Mouse (Mus musculus) liver, postnatal 0 days (tissue): ENCODE results near the gene Eid2b. TPM values are rescaled to one million over a fixed set of nuclear protein-coding genes. Genes with fewer than 3 reads are reported as not detected.

Experiments used
- ATAC-seq: fragments of 200-750 bp; cut with Nextera tagmentation; 2 replicates; pipeline ENCODE4 v1.8.0; 2017; ENCODE audit warnings: mild to moderate bottlenecking, moderate library complexity
- DNase-seq: peaks from one replicate; pipeline ENCODE4 v3.0.0-alpha.2; 2016
- H3K27ac ChIP-seq: fragments of 300-500 bp; sonication (generic); 2 replicates; pipeline ENCODE4 v1.5.1; 2014; ENCODE audit warnings: antibody characterized with exemption, moderate library complexity, mild to moderate bottlenecking, low read depth
- H3K27me3 ChIP-seq: fragments of 300-500 bp; sonication (generic); 2 replicates; pipeline ENCODE4 v1.6.1; 2014; ENCODE audit warnings: low read length, control low read depth, mixed read lengths; ENCODE audit not compliant: insufficient read depth
- H3K36me3 ChIP-seq: fragments of 300-500 bp; sonication (generic); replicated peaks from 2 replicates; pipeline ENCODE4 v1.6.1; 2014; ENCODE audit warnings: mild to moderate bottlenecking, control low read depth, low read length, moderate library complexity, mixed read lengths; ENCODE audit not compliant: insufficient read depth
- H3K4me1 ChIP-seq: fragments of 300-500 bp; sonication (generic); 2 replicates; pipeline ENCODE4 v1.6.1; 2014; ENCODE audit warnings: antibody characterized with exemption, mild to moderate bottlenecking, control low read depth; ENCODE audit not compliant: insufficient read depth
- H3K4me2 ChIP-seq: fragments of 300-500 bp; sonication (generic); 2 replicates; pipeline ENCODE4 v1.6.1; 2014; ENCODE audit warnings: low read depth, mild to moderate bottlenecking, low read length, moderate library complexity, mixed read lengths
- H3K4me3 ChIP-seq: fragments of 300-500 bp; sonication (generic); 2 replicates; pipeline ENCODE4 v1.5.1; 2014; ENCODE audit warnings: low read depth, low read length
- H3K9ac ChIP-seq: fragments of 300-500 bp; sonication (generic); replicated peaks from 2 replicates; pipeline ENCODE4 v1.6.1; 2014; ENCODE audit warnings: mild to moderate bottlenecking, moderate library complexity
- H3K9me3 ChIP-seq: fragments of 300-500 bp; sonication (generic); 2 replicates; pipeline ENCODE4 v1.6.1; 2016; ENCODE audit warnings: mild to moderate bottlenecking, control low read depth, low read length, mixed read lengths
- CTCF ChIP-seq: sonication (generic); IDR thresholded peaks from 2 replicates; pipeline ENCODE4 v1.5.1; 2016; ENCODE audit warnings: antibody characterized with exemption, low read depth
- EP300 ChIP-seq: IDR thresholded peaks from 2 replicates; pipeline ENCODE4 v1.6.1; 2016; ENCODE audit warnings: antibody characterized with exemption, low read depth, mild to moderate bottlenecking
- WGBS: fragments of 180-500 bp; shearing (Covaris S2); extraction: QIAGEN DNeasy Blood & Tissue Kit; methylation state at CpG from one replicate; pipeline ENCODE4 v1.1.7; 2014; ENCODE audit not compliant: insufficient replicate concordance; 5-methylcytosine and 5-hydroxymethylcytosine counted together
- polyA plus RNA-seq: library from polyadenylated mRNA; unstranded; fragments of >200 nt; fragmentation: Nextera tagmentation; extraction: Ambion mirVana; gene quantifications from 2 replicates; pipeline ENCODE4 v1.2.1, GENCODE M21; 2015

Gene Eid2b
- polyA plus RNA-seq, 1 experiment from 2014 or later = 3.9 TPM

GRCm38 (mm10) chr7:28263786-28264185 lies 13.8 kb upstream of the Eid2b start:
- WGBS = 5% methylated on average over 15 of the region's 15 CpGs
- H3K27me3 ChIP-seq = peaks cover 8% of the 10 kb centered on the region; the same call in 1 of the 2 replicates
- no peaks in the 10 kb centered on the region for H3K4me1 ChIP-seq
- no peaks in the 10 kb centered on the region for H3K36me3 ChIP-seq
- H3K9me3 ChIP-seq = no peaks in the 10 kb centered on the region
- ATAC-seq (peak; percentile 49; the same call in 1 of the 2 replicates), DNase-seq (peak; percentile 80)
- no peak overlapping the region for H3K4me3 ChIP-seq
- no peak for TF ChIP-seq CTCF
- no peak for TF ChIP-seq EP300
- H3K9ac ChIP-seq = no peak overlapping the region
- H3K27ac ChIP-seq = no peak overlapping the region
- no peak overlapping the region for H3K4me2 ChIP-seq

- WGBS = 74% methylated on average over 13 of the region's 13 CpGs
- Histone ChIP-seq H3K4me3 (no peak overlapping the region), H3K9me3 (no peaks in the 10 kb centered on the region), H3K27me3 (peaks cover 8% of the 10 kb centered on the region; the same call in 1 of the 2 replicates), H3K9ac (no peak overlapping the region), H3K4me1 (no peaks in the 10 kb centered on the region), H3K27ac (no peak overlapping the region), H3K4me2 (no peak overlapping the region), H3K36me3 (no peaks in the 10 kb centered on the region)
- no peak for ATAC-seq
- no peak for TF ChIP-seq CTCF
- TF ChIP-seq EP300 = no peak
- DNase-seq = no peak
These were observed 12.1 kb upstream of the Eid2b start for GRCm38 (mm10) chr7:28265391-28265790.

GRCm38 (mm10) chr7:28267129-28268041 lies 10.2 kb upstream of the Eid2b start, which contains the start of gene Eid2:
Gene Eid2, plus strand, starts transcription at chr7:28267881.
- DNase-seq (peak; percentile 63), ATAC-seq (peak; percentile 80)
- H3K4me1 ChIP-seq = no peaks in the 10 kb centered on the region
- H3K4me3 ChIP-seq = peak within 1 kb of the TSS; percentile 54
- H3K4me2 ChIP-seq = peak within 1 kb of the TSS; percentile 72
- TF ChIP-seq CTCF (peak; percentile 9; the same call in 1 of the 2 replicates), EP300 (no peak)
- H3K9ac ChIP-seq = peak within 1 kb of the TSS; percentile 68
- peak within 1 kb of the TSS; percentile 39; the same call in 1 of the 2 replicates for H3K27ac ChIP-seq
- peaks cover 8% of the 10 kb centered on the region; the same call in 1 of the 2 replicates for H3K27me3 ChIP-seq
- H3K36me3 ChIP-seq = no peaks in the 10 kb centered on the region
- no peaks in the 10 kb centered on the region for H3K9me3 ChIP-seq
- WGBS = 9% methylated on average over 47 of the region's 57 CpGs

- 2% methylated on average over 38 of the region's 62 CpGs for WGBS
- no peaks in the 10 kb centered on the region for H3K4me1 ChIP-seq
- H3K27ac ChIP-seq = peak overlapping the region; percentile 39; the same call in 1 of the 2 replicates
These were observed 9.5 kb upstream of the Eid2b start for GRCm38 (mm10) chr7:28268042-28268531.

GRCm38 (mm10) chr7:28268576-28268975 lies 9.0 kb upstream of the Eid2b start:
- H3K4me2 ChIP-seq = peak overlapping the region; percentile 72
- no peaks in the 10 kb centered on the region for H3K9me3 ChIP-seq
- peaks cover 8% of the 10 kb centered on the region; the same call in 1 of the 2 replicates for H3K27me3 ChIP-seq
- no peak overlapping the region for H3K27ac ChIP-seq
- peak overlapping the region; percentile 54 for H3K4me3 ChIP-seq
- ATAC-seq (no peak), DNase-seq (no peak)
- 29% methylated on average over 16 of the region's 16 CpGs for WGBS
- H3K36me3 ChIP-seq = no peaks in the 10 kb centered on the region
- no peak for TF ChIP-seq EP300
- TF ChIP-seq CTCF = no peak
- H3K9ac ChIP-seq = peak overlapping the region; percentile 68
- H3K4me1 ChIP-seq = no peaks in the 10 kb centered on the region

More at GRCm38 (mm10) chr7:28268042-28268531, 9.5 kb upstream of the Eid2b start:
- Histone ChIP-seq H3K4me2 (peak overlapping the region; percentile 72), H3K9ac (peak overlapping the region; percentile 68), H3K27me3 (peaks cover 8% of the 10 kb centered on the region; the same call in 1 of the 2 replicates), H3K9me3 (no peaks in the 10 kb centered on the region), H3K36me3 (no peaks in the 10 kb centered on the region), H3K4me3 (peak overlapping the region; percentile 54)
- no peak for TF ChIP-seq CTCF
- TF ChIP-seq EP300 = no peak
- peak; percentile 54 for DNase-seq
- peak; percentile 70 for ATAC-seq

- Histone ChIP-seq H3K4me2 (no peak overlapping the region), H3K36me3 (no peaks in the 10 kb centered on the region), H3K4me3 (no peak overlapping the region), H3K9me3 (no peaks in the 10 kb centered on the region), H3K27ac (no peak overlapping the region), H3K9ac (no peak overlapping the region), H3K27me3 (peaks cover 8% of the 10 kb centered on the region; the same call in 1 of the 2 replicates), H3K4me1 (no peaks in the 10 kb centered on the region)
- WGBS = 86% methylated on average over 12 of the region's 12 CpGs
- TF ChIP-seq EP300 (no peak), CTCF (peak; percentile 32; the same call in 1 of the 2 replicates)
- DNase-seq (no peak), ATAC-seq (no peak)
These were observed 8.2 kb upstream of the Eid2b start for GRCm38 (mm10) chr7:28269355-28269754.
